ENCODE assay signal across 10 mouse cellular contexts in genomic region chr4:99163547-99163946, GRCm38 (mm10). TPM values are rescaled to one million over a fixed set of nuclear protein-coding genes. Genes with fewer than 3 reads are reported as not detected.
DNase-seq lines count a peak whose midpoint lies in the region; ATAC-seq lines count a peak whose summit lies in the region.
"Had no signal": no experiment of that assay in that cellular context is flagged by ENCODE, and none has a peak within 500 bp of the region (broad histone marks: within the 10 kb centered on the region; RNA-seq: fewer than 3 reads in every experiment).

No protein-coding gene starts in this region.

- no peaks in the 10 kb centered on the region for H3K36me3 ChIP-seq in heart, embryonic 12.5 days
- no peaks in the 10 kb centered on the region for H3K36me3 ChIP-seq in midbrain, embryonic 14.5 days (ENCODE audit: control insufficient read depth, insufficient read depth, low read length)
- H3K36me3 ChIP-seq: neural tube, embryonic 12.5 days had no signal

- ATAC-seq in heart, embryonic 12.5 days (ENCODE audit: insufficient number of reproducible peaks, low FRiP score): no peak
- no peak; the same call in 1 of the 2 replicates for ATAC-seq in midbrain, embryonic 14.5 days (ENCODE audit: low FRiP score, low TSS enrichment)

- H3K9me3 ChIP-seq in heart, embryonic 12.5 days (replicated peaks): no peaks in the 10 kb centered on the region
- H3K9me3 ChIP-seq in midbrain, embryonic 14.5 days (ENCODE audit: control insufficient read depth, low read length): no peaks in the 10 kb centered on the region
- H3K9me3 ChIP-seq: neural tube, embryonic 12.5 days had no signal

- H3K27me3 ChIP-seq in heart, embryonic 12.5 days (replicated peaks): no peaks in the 10 kb centered on the region
- H3K27me3 ChIP-seq in midbrain, embryonic 14.5 days (ENCODE audit: control insufficient read depth, insufficient read depth, low read length): no peaks in the 10 kb centered on the region

- peaks cover 4% of the 10 kb centered on the region; the same call in 1 of the 2 replicates for H3K4me1 ChIP-seq in heart, embryonic 12.5 days (replicated peaks)
- 0 out of 2 replicates have a peak, but pooled peaks cover 4% of the 10 kb centered on the region for H3K4me1 ChIP-seq in midbrain, embryonic 14.5 days (ENCODE audit: control insufficient read depth, insufficient read depth, low read length)

- H3K9ac ChIP-seq in heart, embryonic 12.5 days: no peak overlapping the region
- 0 out of 2 replicates have a peak overlapping the region, but pooled peaks have one; percentile 20 for H3K9ac ChIP-seq in midbrain, embryonic 14.5 days (replicated peaks; ENCODE audit: low read length)
- H3K9ac ChIP-seq: neural tube, embryonic 12.5 days had no signal

- H3K4me3 ChIP-seq in heart, embryonic 12.5 days: no peak overlapping the region
- no peak overlapping the region for H3K4me3 ChIP-seq in midbrain, embryonic 14.5 days (replicated peaks; ENCODE audit: low read depth, low read length)
- H3K4me3 ChIP-seq: neural tube, embryonic 12.5 days had no signal

- peak; percentile 95 for DNase-seq in heart, adult 11 months
- peak; percentile 50 for DNase-seq in MN1 (ENCODE audit: low spot score)
- DNase-seq in gonadal fat pad, adult 2 months (ENCODE audit: low read depth): peak; percentile 31
- DNase-seq in midbrain, embryonic 14.5 days: peak; percentile 52
- DNase-seq in frontal cortex, postnatal 10 days (ENCODE audit: low spot score in 2 of 2): no peak
- no peak for DNase-seq in thymus, postnatal 14 days
- no peak for DNase-seq in cerebellum, postnatal 10 days
- DNase-seq: cerebellum, adult 11 months had no signal

- 19% methylated on average over 4 of the region's 4 CpGs for WGBS in heart, embryonic 12.5 days
- 9% methylated on average over 4 of the region's 4 CpGs for WGBS in midbrain, embryonic 14.5 days

- no peak overlapping the region for H3K4me2 ChIP-seq in heart, embryonic 12.5 days
- no peak overlapping the region for H3K4me2 ChIP-seq in midbrain, embryonic 14.5 days (ENCODE audit: low read length)
- H3K4me2 ChIP-seq: neural tube, embryonic 12.5 days had no signal

- H3K27ac ChIP-seq in heart, embryonic 12.5 days (ENCODE audit: poor library complexity, severe bottlenecking): no peak overlapping the region
- H3K27ac ChIP-seq in midbrain, embryonic 14.5 days (replicated peaks; ENCODE audit: low read depth, low read length): no peak overlapping the region
- H3K27ac ChIP-seq: neural tube, embryonic 12.5 days had no signal

RNA-seq across cellular contexts. Expression of gene Atg4c, which starts 30.2 kb away (rescaled TPM):
- polyA plus RNA-seq in heart, embryonic 12.5 days (2016; fragmentation: Nextera tagmentation; extraction: Ambion mirVana): 12.8 and 13.1 TPM in 2 replicates
- polyA plus RNA-seq in gonadal fat pad, adult 2 months (2012; rRNA removed): 9.0 and 11.4 TPM in 2 replicates
- 11.2 and 17.8 TPM in 2 replicates for polyA plus RNA-seq in midbrain, embryonic 14.5 days (2014; fragmentation: Nextera tagmentation; extraction: Ambion mirVana)

RNA-seq across cellular contexts. Expression of gene Dock7, which starts 42.8 kb away (rescaled TPM):
- polyA plus RNA-seq in heart, embryonic 12.5 days (2016; fragmentation: Nextera tagmentation; extraction: Ambion mirVana): 43.4 and 45.4 TPM in 2 replicates
- polyA plus RNA-seq in gonadal fat pad, adult 2 months (2012; rRNA removed): 44.6 and 62.7 TPM in 2 replicates
- polyA plus RNA-seq in midbrain, embryonic 14.5 days (2014; fragmentation: Nextera tagmentation; extraction: Ambion mirVana): 78.5 and 115 TPM in 2 replicates

Comparison
In these comparisons a context has a peak if more than half of its experiments do, and no peak if none do; other contexts are left out.
1. DNase-seq: peak in heart, adult 11 months (single experiment), MN1 (single experiment), gonadal fat pad, adult 2 months (single experiment) and midbrain, embryonic 14.5 days (single experiment); none in frontal cortex, postnatal 10 days (0 of 2), thymus, postnatal 14 days (single experiment) and cerebellum, postnatal 10 days (0 of 2).